Mouse (Mus musculus) liver, embryonic 15.5 days (tissue): ENCODE measurements around the gene Raf1. TPM values are rescaled to one million over a fixed set of nuclear protein-coding genes. Genes with fewer than 3 reads are reported as not detected.
A peak's percentile ranks its signal among the peaks of the same experiment; 100 is the strongest.

ENCODE experiments used
- ATAC-seq: fragments of 200-750 bp; cut with Nextera tagmentation; 2 replicates; pipeline ENCODE4 v1.8.0; 2017; ENCODE audit warnings: moderate number of reproducible peaks, mild to moderate bottlenecking, moderate library complexity; ENCODE audit not compliant: insufficient read depth
- H3K27ac ChIP-seq: fragments of 300-500 bp; sonication (generic); replicated peaks from 2 replicates; pipeline ENCODE4 v1.5.1; 2015; ENCODE audit warnings: mild to moderate bottlenecking, inconsistent platforms
- H3K27me3 ChIP-seq: fragments of 300-500 bp; sonication (generic); 2 replicates; pipeline ENCODE4 v1.6.1; 2015; ENCODE audit warnings: mild to moderate bottlenecking, inconsistent platforms
- H3K36me3 ChIP-seq: fragments of 300-500 bp; sonication (generic); replicated peaks from 2 replicates; pipeline ENCODE4 v1.6.1; 2015; ENCODE audit warnings: moderate library complexity, mild to moderate bottlenecking, inconsistent platforms
- H3K4me1 ChIP-seq: fragments of 300-500 bp; sonication (generic); replicated peaks from 2 replicates; pipeline ENCODE4 v1.6.1; 2015; ENCODE audit warnings: inconsistent platforms
- H3K4me2 ChIP-seq: fragments of 300-500 bp; sonication (generic); 2 replicates; pipeline ENCODE4 v1.6.1; 2015; ENCODE audit warnings: moderate library complexity, mild to moderate bottlenecking, inconsistent platforms
- H3K4me3 ChIP-seq: fragments of 300-500 bp; sonication (generic); replicated peaks from 2 replicates; pipeline ENCODE4 v1.5.1; 2015; ENCODE audit warnings: mild to moderate bottlenecking, inconsistent platforms
- H3K9ac ChIP-seq: fragments of 300-500 bp; sonication (generic); 2 replicates; pipeline ENCODE4 v1.6.1; 2015; ENCODE audit warnings: moderate library complexity, mild to moderate bottlenecking, inconsistent platforms
- H3K9me3 ChIP-seq: fragments of 300-500 bp; sonication (generic); replicated peaks from 2 replicates; pipeline ENCODE4 v1.6.1; 2016; ENCODE audit warnings: inconsistent platforms
- WGBS: fragments of 180-500 bp; shearing (Covaris S2); methylation state at CpG from one replicate; pipeline ENCODE4 v1.1.7; 2015; ENCODE audit warnings: mixed read lengths; ENCODE audit not compliant: insufficient replicate concordance; 5-methylcytosine and 5-hydroxymethylcytosine counted together
- polyA plus RNA-seq: library from polyadenylated mRNA; unstranded; fragments of >200 nt; fragmentation: Nextera tagmentation; extraction: Ambion mirVana; gene quantifications from 2 replicates; pipeline ENCODE4 v1.2.1, GENCODE M21; 2015

Gene Raf1
- polyA plus RNA-seq, 1 experiment from 2014 or later, result 36.1 TPM

DNA sequence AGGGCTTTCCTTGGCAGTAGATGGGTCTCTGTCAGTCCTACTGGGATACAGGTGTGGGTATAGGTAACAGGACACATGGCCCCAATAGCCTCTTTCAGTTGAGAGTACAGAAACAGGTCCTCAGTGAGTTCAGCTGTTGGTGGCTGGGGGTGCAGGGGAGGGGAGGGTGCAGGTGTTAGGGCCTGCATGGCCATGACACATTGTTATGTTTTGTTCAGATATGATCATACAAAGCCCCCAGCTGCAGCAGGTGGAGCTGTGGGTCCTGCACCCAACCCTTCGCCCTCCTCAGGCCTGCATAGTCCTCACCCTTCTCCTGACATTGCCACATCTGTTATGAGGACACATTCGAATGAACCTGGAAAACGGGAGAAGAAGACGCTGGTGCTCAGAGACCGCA is 66.1 kb downstream of the Raf1 start:
- Histone ChIP-seq H3K27me3 (no peaks in the 10 kb centered on the region), H3K4me3 (no peak overlapping the region), H3K27ac (no peak overlapping the region), H3K9me3 (no peaks in the 10 kb centered on the region), H3K36me3 (peaks cover 44% of the 10 kb centered on the region), H3K4me2 (no peak overlapping the region), H3K4me1 (no peaks in the 10 kb centered on the region), H3K9ac (no peak overlapping the region)
- no peak for ATAC-seq
- 80% methylated on average over 5 of the region's 5 CpGs for WGBS

DNA sequence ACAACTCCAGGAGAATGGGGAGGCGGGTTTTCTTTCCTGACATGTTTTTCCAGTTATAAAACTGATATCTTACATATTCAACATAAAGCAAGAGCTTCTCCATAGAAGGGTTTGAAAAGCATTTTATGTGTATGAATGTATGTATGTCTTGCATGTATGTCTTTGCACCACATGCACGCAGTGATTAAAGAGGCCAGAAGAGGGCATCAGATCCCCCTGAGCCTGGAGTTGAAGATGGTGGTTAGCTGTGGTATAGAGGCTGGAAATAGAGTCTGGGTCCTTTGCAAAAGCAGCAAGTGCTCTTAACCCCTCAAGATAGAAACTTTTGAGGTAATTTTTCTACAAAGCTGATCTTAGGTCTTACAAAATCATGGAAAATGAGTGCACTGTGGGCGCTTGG is 67.3 kb downstream of the Raf1 start:
- no peak overlapping the region for H3K9ac ChIP-seq
- H3K9me3 ChIP-seq, result no peaks in the 10 kb centered on the region
- no peaks in the 10 kb centered on the region for H3K27me3 ChIP-seq
- peaks cover 34% of the 10 kb centered on the region for H3K36me3 ChIP-seq
- no peak overlapping the region for H3K4me3 ChIP-seq
- WGBS, result 52% methylated on average over 3 of the region's 3 CpGs
- H3K4me1 ChIP-seq, result no peaks in the 10 kb centered on the region
- no peak overlapping the region for H3K4me2 ChIP-seq
- no peak for ATAC-seq
- no peak overlapping the region for H3K27ac ChIP-seq

DNA sequence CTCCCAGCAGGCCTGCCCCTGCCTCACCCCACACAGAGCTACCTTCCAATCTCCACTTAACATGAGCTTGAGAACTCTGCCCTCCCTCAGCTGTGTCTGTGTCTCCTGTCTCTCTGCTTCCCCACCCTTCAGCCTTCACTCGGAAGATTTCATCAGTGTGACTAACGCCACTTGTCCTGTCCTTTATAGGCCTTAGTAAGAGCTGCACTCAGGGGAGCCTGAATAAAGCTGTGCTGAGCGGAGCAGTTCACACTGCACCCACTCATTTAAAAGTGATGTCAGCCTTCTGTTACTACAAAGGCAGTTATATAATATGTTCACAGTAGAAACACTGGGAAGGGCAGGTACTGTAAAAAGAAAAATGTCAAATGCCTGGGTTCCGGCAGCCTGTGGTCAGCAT is 69.0 kb downstream of the Raf1 start:
- H3K4me3 ChIP-seq, result no peak overlapping the region
- H3K27ac ChIP-seq, result no peak overlapping the region
- no peak overlapping the region for H3K9ac ChIP-seq
- no peak for ATAC-seq
- peaks cover 24% of the 10 kb centered on the region for H3K36me3 ChIP-seq
- H3K27me3 ChIP-seq, result no peaks in the 10 kb centered on the region
- peaks cover 11% of the 10 kb centered on the region for H3K4me1 ChIP-seq
- WGBS, result 76% methylated on average over 4 of the region's 4 CpGs
- no peak overlapping the region for H3K4me2 ChIP-seq
- no peaks in the 10 kb centered on the region for H3K9me3 ChIP-seq

DNA sequence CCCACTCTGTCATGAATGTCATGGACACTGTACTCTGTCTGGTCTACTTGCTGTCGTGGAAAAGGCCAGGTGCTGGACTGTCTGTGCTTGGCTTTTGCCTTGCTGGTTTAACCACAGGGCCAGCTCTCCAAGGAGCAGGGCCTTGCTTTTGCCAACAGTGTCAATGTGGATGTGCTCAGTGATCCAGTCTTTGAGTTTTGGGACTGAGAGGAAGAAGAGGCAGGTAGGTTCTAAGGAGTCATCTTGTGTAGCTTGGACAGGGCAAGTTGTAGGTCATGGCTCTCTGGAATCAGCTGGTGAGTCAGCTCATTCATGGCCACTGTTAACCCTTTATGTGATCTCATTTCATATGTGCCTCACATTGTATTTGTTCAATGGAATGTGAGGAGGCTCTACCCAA is 70.0 kb downstream of the Raf1 start:
- Histone ChIP-seq H3K27me3 (no peaks in the 10 kb centered on the region), H3K4me3 (no peak overlapping the region), H3K9me3 (no peaks in the 10 kb centered on the region), H3K27ac (no peak overlapping the region), H3K4me2 (no peak overlapping the region), H3K4me1 (peaks cover 14% of the 10 kb centered on the region), H3K9ac (no peak overlapping the region), H3K36me3 (peaks cover 15% of the 10 kb centered on the region)
- no peak for ATAC-seq
- 69% methylated on average over 1 of the region's 1 CpGs for WGBS

DNA sequence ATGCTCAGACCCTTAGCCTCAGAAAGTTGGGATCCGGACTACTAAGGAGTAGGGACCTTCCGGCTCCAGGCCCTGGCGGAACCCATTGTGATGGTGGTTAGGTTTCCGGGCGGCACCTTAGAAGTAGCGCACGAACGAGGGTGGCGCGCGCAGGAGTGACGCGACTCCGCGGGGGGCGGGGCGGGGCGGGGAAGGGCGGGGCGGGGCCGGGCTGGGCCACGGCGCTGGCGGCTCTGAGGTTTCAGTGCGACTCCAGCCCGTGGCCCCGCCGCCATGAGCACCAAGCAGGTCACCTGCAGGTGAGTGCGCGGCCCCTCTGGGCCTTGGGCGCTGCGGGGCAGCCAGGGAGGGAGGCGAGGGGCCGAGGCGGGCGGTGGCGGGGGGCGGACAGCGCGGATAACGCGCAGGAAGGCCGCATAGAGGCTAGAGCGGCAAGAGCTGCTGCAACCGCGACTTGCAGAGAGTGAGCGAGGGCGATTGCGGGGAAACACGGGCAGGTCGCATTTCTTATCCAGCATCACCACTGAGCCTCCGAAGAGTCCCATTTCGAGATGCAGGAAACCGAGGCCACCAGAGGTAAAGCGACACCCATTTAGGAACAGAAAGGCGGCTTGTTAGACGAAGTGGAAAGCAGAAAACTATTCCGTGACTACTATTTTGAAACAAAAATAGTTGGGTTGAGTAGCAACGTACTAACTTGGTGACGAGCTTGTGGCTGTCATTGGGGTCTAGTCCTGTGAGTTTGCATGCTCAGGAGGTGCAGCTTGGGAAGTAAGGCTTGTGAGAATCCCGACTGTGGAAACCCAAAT is 74.5 kb downstream of the Raf1 start, which contains the start of gene Mkrn2:
Mkrn2 (plus strand) TSS at position 188 of the 809 bp plus-strand sequence.
- H3K27ac ChIP-seq, result peak within 1 kb of the TSS; percentile 85
- ATAC-seq, result peak; percentile 91
- H3K9me3 ChIP-seq, result no peaks in the 10 kb centered on the region
- peak within 1 kb of the TSS; percentile 90 for H3K4me3 ChIP-seq
- peaks cover 20% of the 10 kb centered on the region for H3K4me1 ChIP-seq
- H3K36me3 ChIP-seq, result no peaks in the 10 kb centered on the region
- peak within 1 kb of the TSS; percentile 92 for H3K4me2 ChIP-seq
- no peaks in the 10 kb centered on the region for H3K27me3 ChIP-seq
- peak within 1 kb of the TSS; percentile 85 for H3K9ac ChIP-seq
- WGBS, result under 1% methylated on average over 61 of the region's 61 CpGs

DNA sequence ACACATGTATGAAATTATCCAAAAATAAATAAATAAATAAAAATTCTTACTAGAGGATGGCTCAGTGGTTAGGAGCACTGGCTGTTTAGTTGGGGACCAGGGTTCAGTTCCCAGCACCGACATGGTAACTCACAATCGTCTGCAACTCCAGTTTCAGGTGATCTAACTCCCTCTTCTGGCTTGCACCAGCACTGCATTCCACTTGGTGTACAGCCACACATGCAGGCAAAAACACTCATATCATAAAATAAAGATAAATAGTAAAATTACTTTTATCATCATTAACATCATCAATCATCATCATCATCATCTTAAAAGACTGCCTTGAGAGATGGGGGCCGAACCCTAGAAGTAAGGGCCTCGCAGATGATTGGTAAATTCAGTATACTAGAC is 75.1 kb downstream of the Raf1 start:
- H3K27me3 ChIP-seq, result no peaks in the 10 kb centered on the region
- peak overlapping the region; percentile 90 for H3K4me3 ChIP-seq
- H3K9me3 ChIP-seq, result no peaks in the 10 kb centered on the region
- ATAC-seq, result no peak
- no peak overlapping the region for H3K9ac ChIP-seq
- no peaks in the 10 kb centered on the region for H3K36me3 ChIP-seq
- 65% methylated on average over 4 of the region's 4 CpGs for WGBS
- H3K4me1 ChIP-seq, result peaks cover 21% of the 10 kb centered on the region
- H3K4me2 ChIP-seq, result peak overlapping the region; percentile 92
- no peak overlapping the region for H3K27ac ChIP-seq

DNA sequence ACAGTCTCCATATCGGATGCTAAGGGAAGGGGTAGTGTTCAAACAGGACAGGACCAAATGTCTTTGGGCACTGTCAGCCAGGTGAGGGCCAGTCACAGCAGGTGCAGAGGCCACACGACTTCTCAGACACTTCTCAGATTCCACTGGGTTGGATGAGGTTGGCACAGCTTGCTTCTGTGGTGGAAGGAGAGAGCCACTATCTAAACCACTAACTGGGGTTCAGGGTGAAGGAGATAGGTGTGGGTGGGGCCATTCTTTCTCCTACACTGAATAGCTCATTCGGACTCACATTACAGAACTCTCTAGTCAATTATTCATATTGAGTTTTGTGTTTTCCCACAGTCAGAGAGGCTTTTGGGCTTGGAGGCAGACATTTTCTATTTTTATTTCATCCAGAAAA is 80.8 kb downstream of the Raf1 start:
- H3K9ac ChIP-seq, result no peak overlapping the region
- WGBS, result 44% methylated on average over 3 of the region's 3 CpGs
- no peaks in the 10 kb centered on the region for H3K27me3 ChIP-seq
- H3K4me2 ChIP-seq, result no peak overlapping the region
- no peak overlapping the region for H3K4me3 ChIP-seq
- no peaks in the 10 kb centered on the region for H3K36me3 ChIP-seq
- H3K9me3 ChIP-seq, result no peaks in the 10 kb centered on the region
- 0 out of 2 replicates have a peak, but pooled peaks cover 4% of the 10 kb centered on the region for H3K4me1 ChIP-seq
- H3K27ac ChIP-seq, result no peak overlapping the region
- no peak for ATAC-seq

DNA sequence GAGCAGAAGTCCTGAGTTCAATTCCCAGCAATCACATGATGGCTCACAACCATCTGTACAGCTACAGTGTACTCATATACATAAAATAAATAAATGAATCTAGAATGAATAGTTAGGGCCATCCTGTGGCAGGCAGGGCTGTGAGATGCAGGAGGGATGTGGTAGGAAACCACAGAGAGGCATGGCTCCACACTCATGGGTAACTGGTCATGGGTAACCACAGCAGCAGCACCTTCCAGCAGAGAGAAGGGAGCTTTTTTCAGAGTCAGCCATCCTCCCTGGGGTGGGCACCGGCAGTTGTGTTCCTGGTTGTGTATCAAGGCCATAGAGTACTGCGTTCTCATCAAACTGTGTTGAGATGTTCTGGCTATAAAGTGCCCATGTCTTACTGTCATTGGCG is 82.0 kb downstream of the Raf1 start:
- ATAC-seq, result no peak
- Histone ChIP-seq H3K4me3 (no peak overlapping the region), H3K27me3 (no peaks in the 10 kb centered on the region), H3K36me3 (no peaks in the 10 kb centered on the region), H3K9ac (no peak overlapping the region), H3K27ac (no peak overlapping the region), H3K4me2 (no peak overlapping the region), H3K4me1 (0 out of 2 replicates have a peak, but pooled peaks cover 4% of the 10 kb centered on the region), H3K9me3 (no peaks in the 10 kb centered on the region)
- WGBS, result 34% methylated on average over 3 of the region's 3 CpGs

DNA sequence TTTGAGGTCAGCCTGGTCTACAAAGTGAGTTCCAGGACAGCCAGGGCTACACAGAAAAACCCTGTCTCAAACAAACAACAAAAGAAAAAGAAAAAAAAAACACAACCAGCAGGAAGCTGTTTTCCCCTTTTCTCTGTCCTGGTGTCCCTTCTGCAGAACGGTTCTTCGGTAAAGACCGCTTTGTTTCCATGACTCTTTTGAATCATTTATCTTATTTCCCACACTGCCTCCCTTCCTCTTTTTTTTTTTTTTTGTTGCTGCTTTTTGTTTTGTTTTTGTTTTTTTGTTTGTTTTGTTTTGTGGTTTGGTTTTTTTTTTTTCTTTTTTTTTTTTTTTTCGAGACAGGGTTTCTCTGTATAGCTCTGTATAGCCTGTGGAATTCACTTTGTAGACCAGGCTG is 83.2 kb downstream of the Raf1 start:
- Histone ChIP-seq H3K4me3 (no peak overlapping the region), H3K27me3 (no peaks in the 10 kb centered on the region), H3K9ac (no peak overlapping the region), H3K4me1 (0 out of 2 replicates have a peak, but pooled peaks cover 4% of the 10 kb centered on the region), H3K36me3 (no peaks in the 10 kb centered on the region), H3K4me2 (no peak overlapping the region), H3K27ac (no peak overlapping the region), H3K9me3 (no peaks in the 10 kb centered on the region)
- no peak for ATAC-seq
- WGBS, result 55% methylated on average over 4 of the region's 4 CpGs

DNA sequence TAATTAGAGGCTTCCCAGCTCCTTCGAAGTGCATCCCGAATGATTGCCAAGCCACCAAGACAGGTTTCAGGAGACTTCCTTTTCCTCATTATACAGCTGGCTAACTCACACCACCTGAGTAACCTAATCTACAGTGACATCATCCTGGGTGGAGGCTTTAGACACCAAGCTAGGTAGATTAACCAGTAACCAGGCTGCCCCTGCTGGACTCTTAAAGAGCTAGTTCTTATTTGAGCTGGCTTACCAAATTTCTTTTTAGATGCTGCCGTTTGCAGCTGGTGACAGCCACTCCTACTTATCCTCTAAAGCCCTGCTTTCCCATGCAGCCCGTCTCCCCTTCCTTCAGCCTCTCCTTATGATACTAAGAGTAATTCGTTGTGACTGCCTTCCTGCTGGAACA is 84.0 kb downstream of the Raf1 start, which contains the start of gene Mkrn2os:
Mkrn2os (minus strand) TSS at position 119 of the 400 bp plus-strand sequence.
- Histone ChIP-seq H3K9ac (no peak within 1 kb of the TSS), H3K27me3 (no peaks in the 10 kb centered on the region), H3K27ac (peak within 1 kb of the TSS; percentile 10; the same call in 1 of the 2 replicates), H3K4me3 (peak within 1 kb of the TSS; percentile 30), H3K4me2 (peak within 1 kb of the TSS; percentile 37), H3K36me3 (no peaks in the 10 kb centered on the region), H3K4me1 (0 out of 2 replicates have a peak, but pooled peaks cover 4% of the 10 kb centered on the region), H3K9me3 (no peaks in the 10 kb centered on the region)
- peak; percentile 66 for ATAC-seq
- WGBS, result 45% methylated on average over 5 of the region's 5 CpGs

DNA sequence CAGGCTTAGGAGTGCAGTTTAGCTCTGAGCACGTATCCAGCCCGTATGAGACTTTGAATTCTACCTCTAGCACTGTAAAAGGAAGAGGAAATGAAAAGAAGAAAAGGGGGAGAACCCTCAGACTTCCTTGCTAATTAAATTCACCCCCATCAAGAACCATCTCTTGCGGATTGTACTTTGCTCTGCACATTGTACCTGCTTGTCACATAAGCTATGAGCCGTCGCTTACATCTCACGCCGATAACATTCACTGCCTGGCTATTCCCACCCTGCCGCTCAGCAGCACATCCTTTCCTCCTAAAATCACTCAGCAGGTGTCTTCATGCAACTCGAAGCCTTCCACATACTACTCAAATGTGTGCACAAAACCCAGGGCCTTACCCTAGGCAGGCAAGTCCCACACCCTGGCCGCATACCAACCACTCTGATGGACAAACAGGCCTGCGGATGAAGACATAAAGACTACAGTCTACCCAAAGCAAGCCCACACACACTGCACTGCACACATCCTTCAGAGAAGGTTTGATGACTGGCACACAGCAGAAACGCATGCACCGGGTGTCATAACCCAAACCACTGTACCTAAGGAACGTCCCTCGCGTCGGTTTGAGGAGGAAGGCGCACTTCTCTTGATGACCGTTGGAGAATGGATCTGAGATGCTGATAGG is 84.6 kb downstream of the Raf1 start:
- Histone ChIP-seq H3K9me3 (no peaks in the 10 kb centered on the region), H3K27me3 (no peaks in the 10 kb centered on the region), H3K36me3 (no peaks in the 10 kb centered on the region), H3K4me1 (no peaks in the 10 kb centered on the region), H3K27ac (peak overlapping the region; percentile 10; the same call in 1 of the 2 replicates), H3K9ac (no peak overlapping the region), H3K4me2 (peak overlapping the region; percentile 37), H3K4me3 (peak overlapping the region; percentile 30)
- 77% methylated on average over 19 of the region's 19 CpGs for WGBS
- peak; percentile 38 for ATAC-seq
